Comparison of ENCODE assay signal across 12 mouse cellular contexts in the genomic region with DNA sequence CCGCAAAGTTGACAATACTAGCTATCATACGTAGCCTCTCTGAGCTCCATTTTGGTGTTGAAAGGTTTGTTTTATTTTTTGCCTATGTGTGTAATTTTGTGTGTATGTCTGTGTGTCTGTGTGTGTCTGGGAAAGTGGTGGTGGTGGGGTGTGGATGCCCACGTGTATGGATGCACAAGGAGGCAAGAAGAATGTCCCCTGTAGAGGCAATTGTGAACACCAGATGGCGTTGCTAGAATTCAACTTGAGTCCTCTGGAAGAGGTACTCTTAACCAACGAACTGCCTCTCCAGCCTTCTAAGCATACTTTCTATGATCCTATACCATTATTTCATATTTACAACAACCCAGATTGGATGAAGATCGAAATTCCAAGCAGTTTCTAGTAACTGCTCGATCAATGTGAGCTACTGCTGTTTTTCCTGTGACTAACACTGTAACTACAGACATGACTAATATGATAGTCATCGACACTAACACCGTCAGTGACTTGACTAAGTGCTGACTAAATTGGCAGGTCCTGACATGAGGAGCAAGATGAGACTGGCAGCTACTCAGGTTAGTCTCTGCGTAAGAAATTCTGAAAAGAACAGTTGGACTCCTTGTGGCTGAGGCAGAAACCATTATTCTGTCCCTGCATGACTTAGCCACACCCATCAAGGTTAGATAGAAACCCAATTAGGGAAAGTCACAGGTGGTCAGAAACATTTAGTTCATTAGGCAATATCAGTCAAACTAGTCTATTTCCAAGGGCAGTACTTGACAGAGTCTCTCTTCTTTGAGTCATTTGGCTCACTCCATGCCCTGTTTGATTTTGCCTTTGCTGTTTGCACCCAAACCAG. TPM values are rescaled to one million over a fixed set of nuclear protein-coding genes. Genes with fewer than 3 reads are reported as not detected.
A peak's percentile ranks its signal among the peaks of the same experiment; 100 is the strongest.
DNase-seq lines count a peak whose midpoint lies in the region; ATAC-seq lines count a peak whose summit lies in the region.
"Had no signal": no experiment of that assay in that cellular context is flagged by ENCODE, and none has a peak within 500 bp of the region (broad histone marks: within the 10 kb centered on the region; RNA-seq: fewer than 3 reads in every experiment).

No protein-coding gene starts in this region.

- DNase-seq in kidney, adult 18-20 months: peak; percentile 16
- no peak for DNase-seq in kidney, postnatal 14 days
- peak; percentile 27 for DNase-seq in thymus, postnatal 4 days
- DNase-seq in thymus, postnatal 10 days (ENCODE audit: low spot score in 2 of 2): no peak
- peak; percentile 65 for DNase-seq in brain, adult 2 months (ENCODE audit: low read depth, low spot score)
- no peak for DNase-seq in spleen, postnatal 4 days (ENCODE audit: low spot score in 2 of 2)

- ATAC-seq in activated CD4-positive, CD25-positive, alpha-beta regulatory T cell, adult 4 months: no peak

RNA-seq across cellular contexts. Expression of gene Has1, which starts 9.6 kb away (rescaled TPM):
- not detected for polyA plus RNA-seq in activated CD4-positive, CD25-positive, alpha-beta regulatory T cell, adult 4 months (2017; shearing (Covaris generic))

RNA-seq across cellular contexts. Expression of gene Spaca6, which starts 18.4 kb away (rescaled TPM):
- 1 to 10 TPM; 5.1 to 6.2 TPM for polyA plus RNA-seq in activated CD4-positive, CD25-positive, alpha-beta regulatory T cell, adult 4 months (2017; shearing (Covaris generic))

RNA-seq across cellular contexts. Expression of gene Fpr1, which starts 38.3 kb away (rescaled TPM):
- polyA plus RNA-seq in activated CD4-positive, CD25-positive, alpha-beta regulatory T cell, adult 4 months (2017; shearing (Covaris generic)): under 1 TPM in 1 of 2 experiments, not detected in 1; 0.33 TPM
- polyA plus RNA-seq: brain, embryonic 14.5 days had no signal

RNA-seq across cellular contexts. Expression of gene Fpr2, which starts 42.2 kb away (rescaled TPM):
- under 1 TPM in 1 of 2 experiments, not detected in 1; 0.69 TPM for polyA plus RNA-seq in activated CD4-positive, CD25-positive, alpha-beta regulatory T cell, adult 4 months (2017; shearing (Covaris generic))

RNA-seq across cellular contexts. Expression of gene Fpr3, which starts 42.2 kb away (rescaled TPM):
- under 1 TPM in 1 of 2 experiments, not detected in 1; 0.54 TPM for polyA plus RNA-seq in activated CD4-positive, CD25-positive, alpha-beta regulatory T cell, adult 4 months (2017; shearing (Covaris generic))
- polyA plus RNA-seq: brain, embryonic 14.5 days; embryonic facial prominence, embryonic 15.5 days; heart, embryonic 14.5 days; lung, embryonic 16.5 days; stomach, embryonic 15.5 days had no signal

Comparison
In these comparisons a context has a peak if more than half of its experiments do, and no peak if none do; other contexts are left out.
1. DNase-seq: peak in kidney, adult 18-20 months (single experiment), thymus, postnatal 4 days (single experiment) and brain, adult 2 months (single experiment); none in kidney, postnatal 14 days (single experiment), thymus, postnatal 10 days (0 of 2) and spleen, postnatal 4 days (0 of 2).